Mouse (Mus musculus) embryo, embryonic 11 days (tissue): Measurements from ENCODE around the gene Pmm1.
"Not testable (repeated sequence)": the region's sequence is repeated elsewhere in the genome, so short reads cannot be mapped to it uniquely, and the experiment has no call there.

ENCODE experiments used
- DNase-seq: peaks from one replicate; pipeline ENCODE4 v3.0.0-alpha.2; 2015

Pmm1 gene

DNA sequence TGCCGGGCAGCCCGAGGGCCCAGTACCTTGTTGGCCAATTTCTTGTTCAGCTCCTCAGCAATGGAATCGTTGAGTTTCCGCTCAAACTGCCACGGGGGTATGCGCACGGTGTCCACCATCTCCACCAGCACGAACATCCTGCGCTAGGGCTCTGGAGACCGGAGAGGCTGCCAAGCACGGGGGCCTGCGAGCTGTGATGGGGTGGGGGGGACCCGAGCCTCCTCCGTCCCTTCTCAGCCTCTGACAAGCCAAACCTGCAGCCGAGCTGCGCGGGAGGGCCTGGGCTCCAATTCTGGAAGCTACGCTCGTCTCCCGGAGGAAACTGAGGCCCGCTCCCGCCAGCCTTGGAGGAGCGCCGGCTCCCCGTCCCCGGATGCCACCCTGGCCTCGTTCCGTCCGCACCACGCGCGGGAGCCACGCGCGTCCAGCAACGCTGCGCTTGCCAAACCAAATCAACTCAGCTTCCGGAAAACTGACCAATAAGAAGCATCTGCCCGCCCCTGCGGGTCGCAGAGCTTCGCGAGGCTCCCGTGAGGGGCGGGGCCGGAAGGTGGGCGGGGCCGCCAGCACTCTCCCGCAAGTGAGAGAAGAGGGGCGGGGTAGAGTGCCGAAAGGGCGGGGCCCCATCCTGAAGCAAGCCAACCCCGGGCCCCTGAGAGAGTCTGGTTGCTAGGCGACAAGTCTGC lies 34.8 kb downstream of the Pmm1 start, which contains the start of gene Polr3h:
TSS of gene Polr3h (minus strand) at position 481 of the 686 bp plus-strand sequence.
- DNase-seq = peak; percentile 99

DNA sequence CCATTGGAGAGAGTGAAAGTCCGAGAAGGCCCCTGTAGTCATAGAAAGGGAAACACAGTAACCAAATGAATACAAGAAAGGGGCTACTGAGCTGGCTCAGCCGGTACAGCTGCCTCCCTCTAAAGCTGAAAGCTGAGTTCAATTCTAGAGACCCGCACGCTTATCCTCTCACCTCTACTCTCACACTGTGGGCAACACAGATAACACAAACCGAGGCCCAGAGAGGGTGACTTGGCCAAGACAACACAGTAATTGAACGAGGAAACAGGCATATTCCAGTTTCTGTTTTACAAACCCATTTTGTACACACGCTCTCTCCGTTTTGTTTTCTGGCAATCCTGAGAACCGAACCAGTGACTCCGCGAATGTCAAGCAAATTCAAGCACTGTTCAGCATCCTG lies 35.8 kb downstream of the Pmm1 start:
- DNase-seq = no peak

DNA sequence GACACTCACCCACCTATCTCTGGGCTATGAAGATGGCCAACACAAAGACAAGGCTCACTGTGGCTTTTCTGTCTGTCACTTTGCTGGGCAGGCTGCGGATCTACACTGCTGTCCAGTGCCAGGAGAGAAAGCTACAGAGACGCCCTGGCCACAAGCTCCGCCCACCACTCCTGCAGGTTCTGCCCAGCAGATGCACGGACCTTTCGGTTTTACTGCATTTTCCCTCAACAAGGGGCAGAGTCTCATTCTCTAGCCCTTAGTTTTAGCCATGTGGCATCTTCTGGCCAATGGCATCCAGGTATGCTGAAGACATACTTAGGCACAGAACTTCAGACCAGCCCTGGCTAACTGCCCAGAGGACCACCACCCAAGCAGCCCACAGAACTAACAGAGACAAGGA lies 39.5 kb downstream of the Pmm1 start:
- no peak for DNase-seq

DNA sequence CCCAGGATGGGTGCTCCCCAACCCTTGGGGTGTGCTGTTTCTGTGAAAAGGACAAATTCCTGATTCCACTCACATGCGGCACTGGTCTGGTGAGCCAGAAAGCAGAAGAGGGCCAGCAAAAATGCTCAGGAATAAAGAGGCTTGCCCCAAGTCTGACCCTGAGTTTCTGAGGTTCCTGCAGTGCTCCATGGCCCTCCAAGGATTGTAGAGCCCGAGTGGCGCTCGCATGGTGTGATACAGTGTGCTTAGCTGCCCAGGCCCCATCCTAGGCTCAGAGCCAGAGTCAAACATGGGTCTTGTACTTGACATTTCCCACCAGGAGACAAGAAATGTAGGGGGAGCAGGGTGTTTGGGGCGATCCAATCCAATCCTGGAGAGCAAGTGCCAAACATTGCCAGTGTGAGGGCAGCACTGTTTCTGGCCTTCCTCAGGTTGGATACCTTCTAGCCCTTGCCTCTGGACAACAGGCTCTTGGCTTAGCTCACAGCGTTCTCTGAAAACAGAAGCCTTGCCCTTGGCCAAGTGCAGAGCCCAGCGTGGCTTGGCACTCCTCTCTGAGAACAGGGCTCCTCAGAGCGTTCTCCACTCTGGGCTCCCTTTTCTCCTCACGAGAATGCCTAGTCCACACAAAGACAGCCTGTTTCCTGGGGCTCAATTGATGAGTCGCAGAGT lies 40.0 kb downstream of the Pmm1 start:
- no peak for DNase-seq

DNA sequence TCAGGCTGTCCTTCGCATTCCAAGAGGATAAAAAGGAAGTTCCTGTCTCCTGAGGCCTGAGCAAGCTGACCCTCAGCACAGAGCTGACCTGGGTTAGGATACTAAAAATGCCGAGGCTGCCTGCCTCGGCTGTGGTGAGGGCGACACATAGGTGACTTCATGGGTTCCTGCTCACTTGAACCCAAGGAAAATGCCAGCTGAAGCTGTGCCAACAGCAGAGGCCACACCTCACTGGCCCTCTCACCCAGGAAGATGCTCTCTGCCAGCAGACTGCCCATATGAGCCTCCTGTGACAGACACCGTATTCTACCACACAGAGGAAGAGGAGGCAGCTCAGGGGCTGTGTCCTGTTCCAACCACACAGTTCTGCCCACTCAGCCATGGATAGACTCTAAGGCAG lies 41.7 kb downstream of the Pmm1 start:
- DNase-seq = no peak

GRCm38 (mm10) chr15:81917621-81918463 lies 42.9 kb downstream of the Pmm1 start:
- peak; percentile 76 for DNase-seq

- no peak for DNase-seq
These were observed 43.5 kb downstream of the Pmm1 start for GRCm38 (mm10) chr15:81917201-81917600.

DNA sequence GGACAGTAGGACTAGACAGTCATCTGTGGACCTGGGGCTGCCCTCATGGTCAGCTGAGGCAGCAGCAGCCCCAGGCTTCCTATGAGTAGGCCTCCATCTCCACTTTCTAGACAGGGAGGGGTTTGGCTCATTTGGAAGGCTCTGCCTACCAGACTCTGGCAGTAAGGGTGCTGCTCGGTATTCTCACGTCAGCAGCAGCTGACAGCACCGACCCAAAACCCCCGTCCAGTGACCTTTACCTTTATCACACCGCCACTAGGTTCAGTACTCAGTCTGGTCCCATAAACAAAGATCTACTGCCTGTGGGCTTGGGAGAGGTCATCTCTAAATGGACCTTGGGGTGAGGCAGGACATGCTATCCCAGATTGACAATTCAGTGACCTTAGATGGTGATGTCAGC lies 45.1 kb downstream of the Pmm1 start:
- no peak for DNase-seq

DNA sequence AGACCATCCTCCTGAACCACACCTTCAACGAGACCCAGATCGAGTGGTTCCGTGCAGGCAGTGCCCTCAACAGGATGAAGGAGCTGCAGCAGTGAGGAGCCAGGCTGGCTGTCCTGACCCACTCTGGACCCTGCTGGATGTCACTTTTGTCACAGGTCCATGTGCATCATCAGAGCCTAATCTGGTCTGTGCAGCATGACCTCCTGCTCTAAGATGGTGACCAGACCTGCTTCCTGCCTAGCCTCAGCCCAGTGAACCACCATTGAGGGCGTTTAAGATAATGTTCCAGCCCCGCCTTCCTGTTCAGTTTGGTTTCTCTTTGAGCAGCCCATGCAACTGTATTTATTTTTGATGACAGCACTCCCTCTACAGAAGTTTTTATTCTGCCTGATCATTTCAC lies 46.1 kb downstream of the Pmm1 start:
- DNase-seq = no peak

DNA sequence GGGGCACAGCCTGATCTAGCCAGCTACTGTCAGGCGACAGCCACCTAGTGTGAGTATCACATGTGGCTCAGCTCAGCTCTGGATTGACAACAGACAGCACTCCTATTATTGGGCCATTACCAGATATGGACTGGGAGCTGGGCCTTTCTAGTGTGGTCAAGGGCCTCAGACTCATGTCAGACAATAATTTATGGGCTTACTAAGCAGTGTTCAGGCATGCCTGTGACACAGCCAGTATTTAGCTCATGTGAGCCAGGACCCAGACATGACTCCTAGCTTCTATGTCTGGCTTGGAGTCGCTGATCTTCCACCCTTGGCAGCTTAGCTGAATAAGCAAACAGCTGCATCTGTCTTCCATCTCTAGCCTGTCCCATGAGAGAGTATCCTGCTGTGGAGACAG lies 48.2 kb downstream of the Pmm1 start:
- no peak for DNase-seq

- not testable (repeated sequence) for DNase-seq
These were observed 52.0 kb downstream of the Pmm1 start for GRCm38 (mm10) chr15:81908767-81909166.

DNA sequence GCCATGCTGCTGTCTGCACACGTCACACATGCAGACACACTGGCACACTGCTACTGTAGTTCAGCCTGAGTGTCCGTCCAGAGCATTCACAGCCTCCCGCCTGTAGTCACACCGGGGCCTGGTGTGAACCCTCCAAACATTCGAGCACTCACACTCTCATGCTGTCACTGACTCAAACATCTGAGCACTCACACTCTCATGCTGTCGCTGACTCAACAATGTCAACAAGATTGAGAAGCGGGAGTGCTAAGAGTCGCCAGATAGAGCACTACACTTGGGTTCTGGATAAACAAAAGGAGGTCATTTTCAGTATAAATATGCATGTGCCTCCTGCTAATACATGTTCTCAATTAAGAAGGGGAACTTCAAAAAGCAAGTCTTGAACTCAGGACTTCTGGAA lies 52.8 kb downstream of the Pmm1 start:
- DNase-seq = no peak

- peak; percentile 77 for DNase-seq
These were observed 55.8 kb downstream of the Pmm1 start for GRCm38 (mm10) chr15:81904939-81905338.
